Mouse (Mus musculus): Measurements from ENCODE around the gene Rorb. TPM values are rescaled to one million over a fixed set of nuclear protein-coding genes. Genes with fewer than 3 reads are reported as not detected.

Rorb gene
- polyA plus RNA-seq, 1 experiment: not detected

DNA sequence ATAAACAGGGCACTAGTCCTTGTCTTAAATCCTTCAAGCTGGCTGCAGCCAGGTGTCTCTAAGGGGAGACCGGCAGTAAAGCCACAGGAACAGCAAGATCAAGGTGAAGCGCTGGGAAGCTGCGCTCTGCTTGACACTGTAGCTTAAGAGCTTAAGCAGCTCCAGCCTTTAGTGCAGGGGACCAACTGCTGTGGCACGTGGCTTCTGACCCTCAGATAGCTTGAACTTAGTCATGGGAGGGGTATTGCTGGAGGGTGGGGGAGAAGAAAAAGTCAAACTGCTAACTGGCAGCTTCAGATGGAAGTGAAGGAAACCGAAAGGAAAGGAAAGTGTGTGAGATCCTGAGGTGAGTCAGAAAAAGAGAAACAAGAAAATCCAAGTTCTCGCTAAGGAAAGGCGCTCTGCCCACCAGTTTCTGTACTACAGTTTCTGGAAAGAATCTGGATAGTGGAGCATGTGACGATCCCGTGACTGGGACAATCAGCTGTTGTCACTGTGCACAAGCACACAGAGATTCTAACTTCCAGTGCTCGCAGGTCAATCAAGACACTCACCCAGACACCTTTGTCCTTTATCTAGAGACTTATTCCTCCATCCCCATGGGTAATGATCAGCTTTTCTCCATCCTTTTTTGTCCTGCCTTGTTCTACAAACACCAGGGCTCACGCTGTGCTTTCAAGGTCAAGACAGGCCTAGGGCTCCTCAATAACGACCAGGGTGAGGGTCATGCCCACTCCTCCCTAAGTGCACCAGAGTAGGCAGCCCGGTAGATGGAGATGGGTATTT is 2.2 kb downstream of the Rorb start:
- H3K4me1 ChIP-seq (ENCODE audit: control insufficient read depth, insufficient read depth, low read length): no peaks in the 10 kb centered on the region
- no peak for TF ChIP-seq CTCF (IDR thresholded peaks at IDR 0.05; ENCODE audit: low read depth, low read length)
- no peak for TF ChIP-seq POLR2A (IDR thresholded peaks at IDR 0.05; ENCODE audit: borderline replicate concordance, low read depth, low read length)
- no peak overlapping the region for H3K27ac ChIP-seq (ENCODE audit: insufficient read depth, low read depth, low read length)
- H3K4me3 ChIP-seq (ENCODE audit: insufficient read depth, low read length): no peak overlapping the region

DNA sequence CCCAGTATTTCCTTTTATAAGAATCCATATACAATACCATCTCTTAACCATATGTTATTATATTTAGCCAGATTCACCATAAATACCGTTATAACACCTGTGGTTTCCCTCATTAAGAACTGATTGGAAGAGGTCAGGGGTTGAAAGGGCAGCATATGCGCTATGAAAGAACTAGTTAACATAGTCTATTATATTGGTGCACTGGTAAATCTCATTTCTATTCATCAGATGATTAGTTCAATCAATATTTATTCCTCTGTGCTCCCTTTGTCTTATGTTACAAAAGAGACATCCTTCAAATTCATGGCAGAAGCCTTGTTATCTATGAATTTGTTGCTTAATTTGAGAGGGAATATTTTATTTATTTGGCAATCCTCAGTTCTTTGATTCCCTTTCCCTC is 6.4 kb downstream of the Rorb start:
- TF ChIP-seq POLR2A (IDR thresholded peaks at IDR 0.05; ENCODE audit: borderline replicate concordance, low read depth, low read length) (no peak), CTCF (IDR thresholded peaks at IDR 0.05; ENCODE audit: low read depth, low read length) (no peak)
- no peak overlapping the region for H3K27ac ChIP-seq (ENCODE audit: insufficient read depth, low read depth, low read length)

DNA sequence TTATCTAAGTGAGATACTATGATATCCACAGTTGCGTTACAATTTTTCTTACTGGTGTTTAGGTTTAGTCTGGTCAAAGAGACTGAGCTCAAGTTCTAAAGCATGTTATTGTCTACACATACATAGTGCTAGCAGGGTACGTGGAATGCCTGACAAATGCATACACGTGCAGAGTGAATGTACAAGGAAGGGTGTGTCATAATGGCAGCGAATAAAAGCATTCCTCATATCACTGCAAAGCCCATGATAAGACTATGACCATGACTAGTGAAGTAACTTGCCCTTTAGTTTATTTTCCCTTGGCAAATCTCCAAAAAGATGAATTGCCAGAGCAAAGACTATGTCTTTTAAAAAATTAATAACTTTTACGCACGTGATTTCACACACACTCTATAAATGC is 13.8 kb downstream of the Rorb start:
- no peak for TF ChIP-seq CTCF (IDR thresholded peaks at IDR 0.05; ENCODE audit: low read depth, low read length)
- no peak for TF ChIP-seq POLR2A (IDR thresholded peaks at IDR 0.05; ENCODE audit: borderline replicate concordance, low read depth, low read length)
- H3K4me3 ChIP-seq (ENCODE audit: insufficient read depth, low read length): no peak overlapping the region
- H3K27ac ChIP-seq (ENCODE audit: insufficient read depth, low read depth, low read length): no peak overlapping the region
- no peaks in the 10 kb centered on the region for H3K4me1 ChIP-seq (ENCODE audit: control insufficient read depth, insufficient read depth, low read length)

More for the DNA sequence above, 6.4 kb downstream of the Rorb start:
- Histone ChIP-seq H3K4me1 (ENCODE audit: control insufficient read depth, insufficient read depth, low read length) (no peaks in the 10 kb centered on the region), H3K4me3 (ENCODE audit: insufficient read depth, low read length) (no peak overlapping the region)

DNA sequence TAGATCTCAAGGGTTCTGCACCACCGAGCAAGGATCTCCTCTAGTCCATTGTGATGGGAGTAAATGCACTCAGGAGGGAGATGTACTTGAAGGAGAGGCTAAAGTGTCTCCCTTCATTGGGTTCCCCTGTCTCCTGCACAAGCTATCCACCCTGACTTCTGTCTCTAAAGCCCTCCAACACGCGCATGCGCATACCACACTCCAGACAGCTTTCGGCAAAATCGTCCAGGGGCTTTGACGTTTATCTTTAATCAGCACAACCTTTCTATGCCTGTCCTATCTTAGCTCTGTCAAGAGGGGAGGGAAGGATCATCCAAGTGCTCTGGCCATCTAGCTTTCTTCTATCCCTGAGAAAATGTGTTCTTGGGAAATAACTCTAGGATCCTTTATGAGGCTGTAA is 21.6 kb downstream of the Rorb start:
- no peak overlapping the region for H3K4me3 ChIP-seq (ENCODE audit: insufficient read depth, low read length)
- H3K4me1 ChIP-seq (ENCODE audit: control insufficient read depth, insufficient read depth, low read length): no peaks in the 10 kb centered on the region
- TF ChIP-seq CTCF (IDR thresholded peaks at IDR 0.05; ENCODE audit: low read depth, low read length) (no peak), POLR2A (IDR thresholded peaks at IDR 0.05; ENCODE audit: borderline replicate concordance, low read depth, low read length) (no peak)
- H3K27ac ChIP-seq (ENCODE audit: insufficient read depth, low read depth, low read length): no peak overlapping the region

DNA sequence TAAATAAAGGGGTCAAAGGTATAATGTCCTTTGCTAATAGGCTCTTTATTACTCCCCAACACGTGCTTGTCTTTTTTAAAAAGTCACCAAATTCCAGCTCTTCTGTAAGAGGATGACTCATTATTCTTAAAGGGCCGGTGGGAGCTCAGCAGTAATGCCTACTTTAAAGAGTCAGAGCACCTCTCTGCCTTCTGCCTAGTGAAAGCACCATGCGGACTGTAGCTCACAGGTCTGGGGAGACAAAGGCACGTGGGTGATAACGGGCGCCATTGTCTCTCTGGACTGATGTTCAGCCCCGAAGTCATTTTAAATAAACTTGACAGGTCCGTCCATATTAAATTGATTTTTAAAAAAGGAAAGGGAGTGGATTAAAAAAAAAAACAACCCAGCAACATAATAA is 33.1 kb downstream of the Rorb start:
- H3K27ac ChIP-seq (ENCODE audit: insufficient read depth, low read depth, low read length): no peak overlapping the region
- TF ChIP-seq POLR2A (IDR thresholded peaks at IDR 0.05; ENCODE audit: borderline replicate concordance, low read depth, low read length) (no peak), CTCF (IDR thresholded peaks at IDR 0.05; ENCODE audit: low read depth, low read length) (no peak)
- no peak overlapping the region for H3K4me3 ChIP-seq (ENCODE audit: insufficient read depth, low read length)
- no peaks in the 10 kb centered on the region for H3K4me1 ChIP-seq (ENCODE audit: control insufficient read depth, insufficient read depth, low read length)

DNA sequence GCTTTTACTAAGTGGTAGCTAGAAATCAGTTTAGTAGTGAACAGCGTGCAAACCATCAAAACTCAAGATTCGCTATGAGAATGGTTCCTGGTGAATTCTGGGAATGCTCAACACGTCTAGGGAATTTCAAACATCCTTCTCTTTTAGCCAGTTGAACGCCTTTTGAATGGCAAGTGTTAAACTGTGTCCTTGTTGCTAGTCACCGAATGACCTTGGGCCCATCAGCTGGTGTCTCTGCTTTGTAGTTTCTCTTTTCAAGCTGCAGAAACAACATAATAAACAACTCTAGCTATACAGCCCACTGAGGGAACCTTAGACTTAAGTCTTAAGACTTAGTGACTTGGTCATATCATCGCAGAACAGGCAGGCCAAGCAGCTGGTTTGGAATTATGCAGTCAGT is 36.2 kb downstream of the Rorb start:
- Histone ChIP-seq H3K27ac (ENCODE audit: insufficient read depth, low read depth, low read length) (no peak overlapping the region), H3K4me1 (ENCODE audit: control insufficient read depth, insufficient read depth, low read length) (no peaks in the 10 kb centered on the region), H3K4me3 (ENCODE audit: insufficient read depth, low read length) (no peak overlapping the region)
- TF ChIP-seq POLR2A (IDR thresholded peaks at IDR 0.05; ENCODE audit: borderline replicate concordance, low read depth, low read length) (no peak), CTCF (IDR thresholded peaks at IDR 0.05; ENCODE audit: low read depth, low read length) (no peak)

DNA sequence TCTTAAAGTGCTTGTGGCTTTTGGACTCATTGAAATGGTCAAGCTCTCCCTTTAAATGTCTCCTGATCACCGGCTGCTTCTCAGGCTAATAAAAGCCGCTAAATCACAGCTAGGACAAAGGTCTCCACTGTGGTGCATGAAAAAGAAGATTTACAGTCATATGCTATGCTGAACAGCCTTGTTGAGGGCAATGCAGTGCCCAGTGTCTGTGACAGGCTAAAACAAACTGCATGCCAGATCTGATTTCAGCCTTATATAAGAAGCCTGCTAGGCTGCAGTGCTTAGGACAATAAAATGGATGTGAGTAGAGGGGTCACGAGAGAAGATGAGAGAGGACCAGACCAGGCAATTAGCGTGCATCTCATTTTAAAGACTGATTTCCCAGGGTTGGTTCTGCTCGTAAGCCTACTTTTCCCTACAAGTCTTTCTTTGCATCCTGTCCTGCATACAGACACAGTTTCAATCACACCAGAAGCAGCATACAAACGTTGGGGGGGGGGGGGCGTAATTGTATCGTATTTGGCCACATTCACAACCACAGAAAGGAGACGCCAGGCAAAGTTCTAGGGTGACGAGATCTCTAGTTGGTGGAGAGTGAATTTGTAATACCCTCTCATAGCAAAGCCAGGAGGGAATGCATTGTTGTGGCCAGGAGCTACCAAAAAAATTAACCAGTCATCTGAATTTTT is 52.1 kb downstream of the Rorb start:
- no peaks in the 10 kb centered on the region for H3K4me1 ChIP-seq (ENCODE audit: control insufficient read depth, insufficient read depth, low read length)
- no peak overlapping the region for H3K4me3 ChIP-seq (ENCODE audit: insufficient read depth, low read length)
- TF ChIP-seq POLR2A (IDR thresholded peaks at IDR 0.05; ENCODE audit: borderline replicate concordance, low read depth, low read length) (no peak), CTCF (IDR thresholded peaks at IDR 0.05; ENCODE audit: low read depth, low read length) (no peak)
- H3K27ac ChIP-seq (ENCODE audit: insufficient read depth, low read depth, low read length): no peak overlapping the region

DNA sequence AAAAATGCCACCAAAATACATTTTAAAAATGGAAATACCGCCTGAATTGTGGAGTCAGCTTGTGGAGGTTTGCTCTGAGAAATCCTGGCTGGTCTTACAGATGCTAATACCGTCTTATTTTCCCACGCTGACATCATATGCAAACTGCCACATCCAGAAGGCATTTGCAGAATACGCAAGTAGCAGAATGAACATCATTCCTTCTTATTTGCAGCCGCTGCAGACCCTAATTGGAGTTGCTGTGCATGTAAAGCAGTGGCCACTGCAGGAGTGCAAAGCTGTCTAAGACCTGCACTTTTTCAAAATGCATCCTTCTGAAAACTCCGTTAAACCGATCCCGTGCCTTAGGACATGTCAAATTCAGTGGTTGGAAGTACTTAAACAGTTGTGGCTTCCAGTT is 52.8 kb downstream of the Rorb start:
- Histone ChIP-seq H3K4me3 (ENCODE audit: insufficient read depth, low read length) (no peak overlapping the region), H3K4me1 (ENCODE audit: control insufficient read depth, insufficient read depth, low read length) (no peaks in the 10 kb centered on the region), H3K27ac (ENCODE audit: insufficient read depth, low read depth, low read length) (no peak overlapping the region)
- TF ChIP-seq POLR2A (IDR thresholded peaks at IDR 0.05; ENCODE audit: borderline replicate concordance, low read depth, low read length) (no peak), CTCF (IDR thresholded peaks at IDR 0.05; ENCODE audit: low read depth, low read length) (no peak)

DNA sequence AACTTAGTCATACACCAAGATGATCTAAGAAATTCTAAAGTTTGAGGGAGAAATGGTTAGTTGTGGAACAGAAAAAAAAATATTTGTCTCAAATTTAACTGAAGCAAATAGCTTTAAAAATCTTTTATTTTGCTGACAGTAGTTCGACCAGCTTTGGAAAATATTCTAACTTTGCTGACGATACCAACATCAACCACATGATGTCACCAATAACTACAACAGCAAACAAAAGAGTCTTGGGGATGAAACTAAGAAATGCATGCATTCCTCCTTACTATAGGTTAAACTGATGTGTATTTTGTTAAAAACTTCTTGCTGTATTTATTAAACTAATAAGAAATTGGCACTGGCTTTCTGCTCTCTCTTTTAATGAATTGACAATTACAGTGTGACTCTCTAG is 67.9 kb downstream of the Rorb start:
- H3K4me1 ChIP-seq (ENCODE audit: control insufficient read depth, insufficient read depth, low read length): no peaks in the 10 kb centered on the region
- TF ChIP-seq CTCF (IDR thresholded peaks at IDR 0.05; ENCODE audit: low read depth, low read length) (no peak), POLR2A (IDR thresholded peaks at IDR 0.05; ENCODE audit: borderline replicate concordance, low read depth, low read length) (no peak)
- H3K27ac ChIP-seq (ENCODE audit: insufficient read depth, low read depth, low read length): no peak overlapping the region
- no peak overlapping the region for H3K4me3 ChIP-seq (ENCODE audit: insufficient read depth, low read length)

DNA sequence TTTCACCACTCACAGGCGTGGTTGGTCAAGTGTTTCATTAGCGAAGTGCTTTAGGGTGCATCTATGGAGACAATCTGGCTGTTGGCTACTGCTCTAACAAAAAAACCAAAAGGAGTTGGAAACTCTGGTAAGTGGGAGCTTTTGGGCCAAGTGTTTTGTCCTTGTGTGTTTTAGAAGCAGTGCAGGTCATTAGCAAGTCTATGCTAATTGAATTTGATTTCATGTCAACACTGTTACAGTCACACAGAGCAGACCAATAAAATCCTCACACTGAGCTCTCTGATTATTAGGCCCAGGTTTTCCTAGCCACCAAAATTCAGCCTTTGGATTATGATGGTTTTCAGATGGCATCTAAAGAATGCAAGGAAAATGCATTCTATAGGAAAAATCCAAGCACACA is 70.2 kb downstream of the Rorb start:
- no peak for TF ChIP-seq POLR2A (IDR thresholded peaks at IDR 0.05; ENCODE audit: borderline replicate concordance, low read depth, low read length)
- TF ChIP-seq CTCF (IDR thresholded peaks at IDR 0.05; ENCODE audit: low read depth, low read length): no peak
- Histone ChIP-seq H3K27ac (ENCODE audit: insufficient read depth, low read depth, low read length) (no peak overlapping the region), H3K4me1 (ENCODE audit: control insufficient read depth, insufficient read depth, low read length) (no peaks in the 10 kb centered on the region), H3K4me3 (ENCODE audit: insufficient read depth, low read length) (no peak overlapping the region)
